Mouse (Mus musculus) forebrain, embryonic 15.5 days (tissue): ENCODE data around the gene Gtf3c1. TPM values are rescaled to one million over a fixed set of nuclear protein-coding genes. Genes with fewer than 3 reads are reported as not detected.
"Not testable (repeated sequence)": the region's sequence is repeated elsewhere in the genome, so short reads cannot be mapped to it uniquely, and the experiment has no call there.

Experiments used
- ATAC-seq: fragments of 200-750 bp; cut with Nextera tagmentation; replicated peaks from 2 replicates; pipeline ENCODE4 v1.8.0; 2017; ENCODE audit warnings: mild to moderate bottlenecking, moderate TSS enrichment, moderate library complexity
- H3K27ac ChIP-seq: fragments of 300-500 bp; sonication (generic); replicated peaks from 2 replicates; pipeline ENCODE4 v1.5.1; 2015; ENCODE audit warnings: mild to moderate bottlenecking, inconsistent platforms
- H3K27me3 ChIP-seq: fragments of 300-500 bp; sonication (generic); 2 replicates; pipeline ENCODE4 v1.6.1; 2015; ENCODE audit warnings: inconsistent platforms
- H3K36me3 ChIP-seq: fragments of 300-500 bp; sonication (generic); 2 replicates; pipeline ENCODE4 v1.6.1; 2015; ENCODE audit warnings: mild to moderate bottlenecking, inconsistent platforms
- H3K4me1 ChIP-seq: fragments of 300-500 bp; sonication (generic); 2 replicates; pipeline ENCODE4 v1.6.1; 2015; ENCODE audit warnings: inconsistent platforms
- H3K4me2 ChIP-seq: fragments of 300-500 bp; sonication (generic); replicated peaks from 2 replicates; pipeline ENCODE4 v1.6.1; 2015; ENCODE audit warnings: mild to moderate bottlenecking, inconsistent platforms
- H3K4me3 ChIP-seq: fragments of 300-500 bp; sonication (generic); 2 replicates; pipeline ENCODE4 v1.5.1; 2015; ENCODE audit warnings: mild to moderate bottlenecking, inconsistent platforms
- H3K9ac ChIP-seq: fragments of 300-500 bp; sonication (generic); replicated peaks from 2 replicates; pipeline ENCODE4 v1.6.1; 2015; ENCODE audit warnings: mild to moderate bottlenecking, inconsistent platforms
- H3K9me3 ChIP-seq: fragments of 300-500 bp; sonication (generic); 2 replicates; pipeline ENCODE4 v1.6.1; 2016; ENCODE audit warnings: inconsistent platforms
- WGBS: fragments of 180-500 bp; shearing (Covaris S2); methylation state at CpG from one replicate; pipeline ENCODE4 v1.1.7; 2015; ENCODE audit warnings: mixed read lengths; 5-methylcytosine and 5-hydroxymethylcytosine counted together
- polyA plus RNA-seq: library from polyadenylated mRNA; unstranded; fragments of >200 nt; fragmentation: Nextera tagmentation; extraction: Ambion mirVana; gene quantifications from 2 replicates; pipeline ENCODE4 v1.2.1, GENCODE M21; 2015

Gtf3c1 gene
- polyA plus RNA-seq, 1 experiment from 2014 or later: 36.8 TPM

DNA sequence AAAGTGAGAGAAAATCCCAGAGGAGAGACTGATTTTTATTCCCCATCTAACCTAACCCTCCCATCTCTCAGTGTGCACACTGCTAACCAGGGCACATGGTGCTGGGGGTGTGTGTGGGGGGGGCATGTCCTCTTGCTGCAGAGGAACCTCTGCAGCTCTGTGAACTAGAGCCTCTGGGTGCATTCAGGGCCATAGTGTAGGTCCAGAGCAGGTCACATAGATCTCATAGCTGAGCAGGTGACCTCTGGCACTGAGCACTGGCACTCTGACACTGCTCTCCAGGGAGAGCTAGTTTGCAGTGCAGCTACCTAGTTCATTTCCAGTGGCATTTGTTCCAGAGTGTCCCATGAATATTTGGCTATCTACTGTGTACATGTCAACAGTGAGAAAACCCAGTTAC, 24.1 kb upstream of the Gtf3c1 start:
- H3K9me3 ChIP-seq: no peaks in the 10 kb centered on the region
- H3K27ac ChIP-seq: no peak overlapping the region
- H3K4me2 ChIP-seq: no peak overlapping the region
- H3K9ac ChIP-seq: no peak overlapping the region
- H3K27me3 ChIP-seq: no peaks in the 10 kb centered on the region
- no peak for ATAC-seq
- no peak overlapping the region for H3K4me3 ChIP-seq
- H3K36me3 ChIP-seq: no peaks in the 10 kb centered on the region
- H3K4me1 ChIP-seq: peaks cover 4% of the 10 kb centered on the region; the same call in 1 of the 2 replicates

DNA sequence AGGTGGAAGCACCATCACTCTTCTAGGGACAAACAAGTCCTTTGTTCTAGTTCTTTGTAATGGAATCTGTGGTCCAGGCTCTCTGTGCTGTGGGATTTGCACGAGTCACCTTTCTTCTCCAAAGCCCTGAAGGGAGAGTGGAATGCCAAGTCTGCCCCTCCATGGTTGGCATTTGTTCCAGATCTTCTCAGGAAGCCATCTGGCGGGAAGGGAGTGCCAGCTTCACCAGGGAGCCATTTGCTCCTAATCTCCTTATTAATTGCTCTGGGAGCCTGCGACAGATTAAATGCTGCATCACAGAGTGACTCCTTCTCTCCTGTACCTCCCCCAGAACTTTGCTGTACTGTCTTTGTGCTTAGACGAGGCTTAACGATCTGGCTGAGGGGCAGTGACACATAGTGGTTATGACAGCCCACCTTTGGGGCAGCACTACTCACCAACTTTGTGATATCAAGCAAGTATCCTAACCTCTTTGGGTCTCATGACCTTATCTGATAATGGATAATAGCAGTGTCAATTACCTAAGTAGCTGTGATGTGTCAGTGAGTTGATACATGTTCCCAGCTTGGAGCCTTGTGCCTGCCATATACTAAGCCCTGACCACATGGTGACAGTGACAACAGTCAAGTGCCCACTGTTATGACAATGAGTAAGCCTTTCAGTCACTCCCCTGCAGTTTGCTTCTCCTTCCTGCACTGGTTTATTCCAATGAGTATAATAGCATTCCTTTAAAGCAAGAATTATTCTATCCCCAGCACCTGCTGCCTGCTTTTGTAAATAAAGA, 15.8 kb upstream of the Gtf3c1 start:
- Histone ChIP-seq H3K9ac (no peak overlapping the region), H3K27ac (peak overlapping the region; percentile 69), H3K27me3 (no peaks in the 10 kb centered on the region), H3K4me1 (peaks cover 30% of the 10 kb centered on the region), H3K4me2 (no peak overlapping the region), H3K4me3 (no peak overlapping the region), H3K9me3 (no peaks in the 10 kb centered on the region), H3K36me3 (no peaks in the 10 kb centered on the region)
- 22% methylated on average over 5 of the region's 5 CpGs for WGBS
- peak; percentile 77 for ATAC-seq

DNA sequence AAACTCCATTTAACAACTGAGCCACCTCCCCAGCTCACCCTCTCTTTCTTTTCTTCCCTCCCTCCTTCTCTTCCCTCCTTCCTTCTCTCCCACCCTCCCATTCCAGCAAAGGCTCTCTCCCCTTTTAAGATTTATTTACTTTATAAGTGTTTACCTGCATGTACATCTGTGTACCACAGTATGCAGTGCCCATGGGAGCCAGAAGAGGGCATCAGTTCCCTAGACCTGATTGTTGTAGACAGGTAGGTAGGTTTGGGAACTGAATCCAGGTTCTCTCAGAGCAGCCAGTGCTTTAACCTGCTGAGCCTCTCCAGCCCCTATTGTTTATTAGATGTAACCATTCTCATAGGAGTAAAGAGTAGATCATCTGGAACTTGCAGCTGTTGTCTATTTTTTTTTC, 14.5 kb upstream of the Gtf3c1 start:
- H3K4me3 ChIP-seq: no peak overlapping the region
- H3K27me3 ChIP-seq: no peaks in the 10 kb centered on the region
- H3K9me3 ChIP-seq: no peaks in the 10 kb centered on the region
- H3K9ac ChIP-seq: no peak overlapping the region
- H3K4me2 ChIP-seq: no peak overlapping the region
- no peak for ATAC-seq
- no peak overlapping the region for H3K27ac ChIP-seq
- H3K36me3 ChIP-seq: no peaks in the 10 kb centered on the region
- peaks cover 28% of the 10 kb centered on the region for H3K4me1 ChIP-seq

DNA sequence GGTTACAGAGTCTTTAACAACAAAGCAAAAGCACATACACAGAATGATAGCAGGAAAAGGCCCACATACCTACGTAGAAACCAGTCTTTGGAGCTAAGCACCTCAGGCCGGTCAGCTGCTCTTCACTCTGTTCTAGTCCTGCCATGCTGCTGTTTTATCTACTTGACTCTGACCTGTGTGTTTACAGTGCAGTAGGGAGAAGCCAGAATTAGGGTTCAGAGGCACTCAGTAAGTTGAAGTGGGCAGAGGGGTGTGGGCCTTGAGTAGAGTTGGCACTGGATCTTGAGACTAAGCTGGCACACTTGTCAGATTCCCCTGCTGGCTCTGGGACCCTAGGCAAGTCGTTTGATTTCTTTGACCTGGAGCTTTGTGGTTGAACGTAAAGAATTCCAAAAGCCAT, 13.5 kb upstream of the Gtf3c1 start:
- no peaks in the 10 kb centered on the region for H3K27me3 ChIP-seq
- no peak overlapping the region for H3K4me2 ChIP-seq
- 87% methylated on average over 4 of the region's 4 CpGs for WGBS
- H3K27ac ChIP-seq: 0 out of 2 replicates have a peak overlapping the region, but pooled peaks have one; percentile 32
- ATAC-seq: no peak
- no peak overlapping the region for H3K9ac ChIP-seq
- H3K4me1 ChIP-seq: peaks cover 28% of the 10 kb centered on the region
- H3K9me3 ChIP-seq: no peaks in the 10 kb centered on the region
- H3K4me3 ChIP-seq: no peak overlapping the region
- H3K36me3 ChIP-seq: no peaks in the 10 kb centered on the region

DNA sequence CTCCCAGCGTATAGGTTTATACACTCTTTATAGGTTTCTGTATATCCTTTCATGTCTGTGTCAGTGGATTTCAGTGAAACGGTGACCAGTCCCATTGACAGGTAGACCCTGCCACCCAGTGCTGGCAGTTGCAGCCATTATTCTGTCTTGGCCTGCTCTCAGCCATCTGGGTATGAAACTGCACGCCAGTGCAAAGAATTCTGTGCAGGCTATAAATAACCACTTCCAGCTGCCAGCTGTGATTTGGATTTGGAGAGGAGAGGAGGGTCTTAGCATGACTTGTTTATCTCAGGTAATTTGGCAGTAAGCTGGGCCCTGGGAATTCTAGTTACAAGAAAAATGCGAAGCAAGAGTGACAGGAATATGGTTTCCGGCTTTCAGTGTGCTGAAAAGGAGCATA, 12.8 kb upstream of the Gtf3c1 start:
- Histone ChIP-seq H3K27me3 (no peaks in the 10 kb centered on the region), H3K9me3 (no peaks in the 10 kb centered on the region), H3K27ac (peak overlapping the region; percentile 32; the same call in 1 of the 2 replicates), H3K36me3 (no peaks in the 10 kb centered on the region), H3K4me2 (no peak overlapping the region), H3K4me3 (no peak overlapping the region), H3K9ac (no peak overlapping the region), H3K4me1 (peaks cover 28% of the 10 kb centered on the region)
- WGBS: 56% methylated on average over 5 of the region's 5 CpGs
- no peak for ATAC-seq

DNA sequence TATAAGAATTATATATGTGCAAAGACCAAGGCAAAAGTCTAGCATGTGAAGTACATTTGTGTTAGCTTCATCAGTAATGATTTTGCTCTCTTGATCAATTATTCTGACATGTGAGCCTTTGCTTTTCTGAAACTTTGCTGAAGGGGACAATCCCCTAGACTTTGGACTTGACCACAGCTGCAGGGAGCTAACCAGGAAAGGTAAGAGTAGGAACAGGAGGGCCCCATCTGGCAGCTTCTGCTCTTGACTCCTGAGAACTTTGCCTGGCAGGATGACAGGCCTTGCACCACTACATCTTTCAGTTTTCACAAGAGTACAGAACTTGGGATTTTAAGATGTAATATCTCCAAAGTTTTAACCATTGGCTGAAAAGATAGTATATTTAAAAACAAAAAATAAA, 10.0 kb upstream of the Gtf3c1 start:
- no peak for ATAC-seq
- no peak overlapping the region for H3K4me2 ChIP-seq
- no peak overlapping the region for H3K9ac ChIP-seq

DNA sequence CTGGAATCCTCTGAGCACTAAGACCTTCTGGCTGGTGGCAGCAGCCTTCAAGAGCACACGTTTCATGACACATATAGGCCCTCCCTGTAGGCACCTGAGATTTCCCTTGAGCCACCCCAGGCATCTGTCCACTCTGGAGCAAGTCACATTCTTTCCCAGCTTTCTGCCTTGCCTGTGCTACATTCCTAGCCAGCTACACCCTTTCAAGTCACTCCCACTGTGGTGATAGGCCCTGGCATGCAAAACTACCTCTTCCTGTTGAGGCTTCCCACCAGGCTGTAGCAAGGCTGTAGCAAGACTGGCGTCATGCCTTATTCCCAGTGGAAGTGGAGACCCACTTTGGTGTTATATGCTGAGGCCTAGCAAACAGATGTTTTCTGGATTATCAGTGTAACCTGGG, 9.1 kb upstream of the Gtf3c1 start:
- Histone ChIP-seq H3K4me3 (no peak overlapping the region), H3K9me3 (no peaks in the 10 kb centered on the region), H3K36me3 (no peaks in the 10 kb centered on the region), H3K27me3 (no peaks in the 10 kb centered on the region), H3K27ac (no peak overlapping the region), H3K9ac (no peak overlapping the region), H3K4me1 (peaks cover 10% of the 10 kb centered on the region), H3K4me2 (no peak overlapping the region)
- ATAC-seq: no peak
- 85% methylated on average over 2 of the region's 2 CpGs for WGBS

More for the DNA sequence above, 10.0 kb upstream of the Gtf3c1 start:
- peaks cover 12% of the 10 kb centered on the region for H3K4me1 ChIP-seq
- no peak overlapping the region for H3K4me3 ChIP-seq
- H3K9me3 ChIP-seq: no peaks in the 10 kb centered on the region
- H3K36me3 ChIP-seq: no peaks in the 10 kb centered on the region
- H3K27ac ChIP-seq: no peak overlapping the region
- no peaks in the 10 kb centered on the region for H3K27me3 ChIP-seq

DNA sequence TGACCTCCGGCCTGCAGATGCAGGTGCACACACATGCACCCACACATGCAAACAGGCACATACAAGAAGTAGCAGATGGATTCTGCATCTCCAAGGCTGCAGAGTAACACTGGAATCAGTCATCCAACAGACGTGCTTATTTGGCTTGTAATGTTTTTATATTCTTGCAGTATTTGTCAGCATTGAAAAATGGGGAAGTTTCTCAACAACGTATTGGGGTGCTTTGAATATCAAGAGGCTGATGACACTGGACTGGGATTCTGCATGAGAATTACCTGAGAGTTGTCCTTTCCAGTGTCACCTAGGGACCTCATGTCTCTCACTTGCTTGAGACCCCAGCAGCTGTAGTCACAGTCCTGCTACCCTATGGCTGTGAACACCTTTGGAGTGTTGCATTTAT, 7.2 kb upstream of the Gtf3c1 start:
- H3K4me1 ChIP-seq: peaks cover 4% of the 10 kb centered on the region; the same call in 1 of the 2 replicates

DNA sequence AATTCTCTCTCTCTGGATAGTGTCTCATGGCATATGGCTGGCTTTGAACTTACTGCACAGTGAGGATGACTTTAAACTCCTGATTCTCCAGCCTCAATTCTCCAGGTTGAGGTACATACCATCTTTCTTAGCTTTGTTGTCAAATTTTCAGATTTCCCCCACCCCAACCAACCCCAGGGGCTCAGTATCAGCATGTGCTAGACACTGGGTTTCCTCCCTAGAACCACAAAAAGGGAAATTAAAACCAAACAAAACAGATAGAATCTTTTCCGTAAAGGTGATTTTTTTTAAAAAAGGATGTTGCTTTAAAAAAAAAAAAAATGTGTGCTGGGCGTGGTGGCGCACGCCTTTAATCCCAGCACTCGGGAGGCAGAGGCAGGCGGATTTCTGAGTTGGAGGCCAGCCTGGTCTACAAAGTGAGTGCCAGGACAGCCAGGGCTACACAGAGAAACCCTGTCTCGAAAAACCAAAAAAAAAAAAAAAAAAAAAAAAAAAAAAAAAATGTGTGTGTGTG, 6.0 kb upstream of the Gtf3c1 start:
- WGBS: 90% methylated on average over 7 of the region's 7 CpGs
- not testable (repeated sequence) for ATAC-seq, H3K9ac ChIP-seq

More for the DNA sequence above, 7.2 kb upstream of the Gtf3c1 start:
- no peaks in the 10 kb centered on the region for H3K36me3 ChIP-seq
- ATAC-seq: no peak
- H3K27me3 ChIP-seq: no peaks in the 10 kb centered on the region
- H3K9ac ChIP-seq: no peak overlapping the region
- H3K4me3 ChIP-seq: no peak overlapping the region
- no peak overlapping the region for H3K4me2 ChIP-seq
- 79% methylated on average over 3 of the region's 3 CpGs for WGBS
- no peak overlapping the region for H3K27ac ChIP-seq
- no peaks in the 10 kb centered on the region for H3K9me3 ChIP-seq

DNA sequence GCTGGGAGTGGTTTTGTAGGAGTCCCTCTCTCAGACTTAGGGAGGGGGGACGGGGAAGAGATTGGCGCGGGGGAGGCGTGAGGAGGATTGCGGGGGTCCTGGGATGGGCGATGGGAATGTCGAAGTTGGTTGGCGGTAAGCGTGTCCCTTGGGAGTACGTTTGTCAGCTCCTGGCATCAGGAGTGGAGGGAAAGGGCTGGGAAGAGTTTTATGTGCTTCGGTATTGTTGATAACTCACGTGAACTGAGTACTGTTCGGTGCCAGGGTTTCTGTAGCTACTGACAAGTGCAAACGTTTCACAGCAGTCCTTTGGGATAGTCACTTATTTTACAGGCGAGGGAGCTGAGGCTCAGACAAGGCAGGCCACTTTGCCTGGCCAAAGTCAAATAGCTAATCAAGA, 520 bp upstream of the Gtf3c1 start:
- Histone ChIP-seq H3K27me3 (no peaks in the 10 kb centered on the region), H3K4me1 (peaks cover 42% of the 10 kb centered on the region), H3K4me2 (peak overlapping the region; percentile 57), H3K36me3 (peaks cover 11% of the 10 kb centered on the region), H3K9me3 (no peaks in the 10 kb centered on the region), H3K27ac (peak overlapping the region; percentile 61), H3K9ac (peak overlapping the region; percentile 88), H3K4me3 (peak overlapping the region; percentile 87)
- no peak; the same call in 1 of the 2 replicates for ATAC-seq
- WGBS: under 1% methylated on average over 15 of the region's 15 CpGs

More for the DNA sequence above, 6.0 kb upstream of the Gtf3c1 start:
- H3K4me3 ChIP-seq, H3K27me3 ChIP-seq, H3K9me3 ChIP-seq, H3K4me2 ChIP-seq, H3K27ac ChIP-seq, H3K36me3 ChIP-seq: not testable (repeated sequence)
- peaks cover 12% of the 10 kb centered on the region for H3K4me1 ChIP-seq

DNA sequence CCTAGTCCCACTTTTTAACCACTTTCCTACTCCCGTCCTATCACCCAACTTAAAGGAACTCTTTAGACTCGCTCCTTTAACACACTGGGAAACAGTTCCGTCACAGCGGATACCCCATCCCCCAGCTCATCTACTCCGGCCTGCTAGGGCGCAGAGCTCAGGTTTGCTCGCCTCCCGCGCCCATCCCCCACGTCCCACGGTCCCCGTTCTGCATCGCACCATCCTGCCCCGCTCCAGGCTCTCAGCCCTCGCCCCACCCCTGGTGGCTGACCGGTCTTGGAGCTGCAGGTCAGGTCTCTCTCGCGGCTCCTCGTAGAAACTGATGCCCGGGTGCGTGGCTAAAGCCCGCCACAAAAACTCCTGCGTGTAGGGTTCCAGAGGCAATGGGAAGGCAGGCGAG, 394 bp downstream of the Gtf3c1 start:
- H3K4me1 ChIP-seq: peaks cover 42% of the 10 kb centered on the region
- H3K4me3 ChIP-seq: peak overlapping the region; percentile 87
- ATAC-seq: peak; percentile 82
- under 1% methylated on average over 24 of the region's 24 CpGs for WGBS
- peak overlapping the region; percentile 85 for H3K27ac ChIP-seq
- no peaks in the 10 kb centered on the region for H3K9me3 ChIP-seq
- H3K27me3 ChIP-seq: no peaks in the 10 kb centered on the region
- H3K4me2 ChIP-seq: peak overlapping the region; percentile 57
- H3K36me3 ChIP-seq: peaks cover 19% of the 10 kb centered on the region
- peak overlapping the region; percentile 86 for H3K9ac ChIP-seq

DNA sequence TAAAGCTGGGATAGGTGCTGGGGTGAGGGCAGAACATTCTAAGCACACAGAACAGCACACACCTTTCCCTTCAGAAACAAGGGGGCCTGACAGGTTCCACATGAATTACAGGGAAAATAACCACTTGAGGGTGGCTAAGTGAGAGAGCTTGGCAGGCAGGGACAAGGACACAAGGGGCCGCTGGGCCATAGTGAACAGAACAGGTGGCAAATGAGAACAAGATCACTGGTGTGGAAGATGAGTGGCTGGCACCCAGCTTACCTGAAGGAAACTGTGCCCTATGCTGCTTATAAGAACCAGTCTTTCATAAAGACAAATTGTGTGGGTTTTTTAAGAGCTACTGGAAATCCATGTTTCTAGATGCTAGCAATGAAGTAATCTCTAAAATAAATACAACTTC, 4.8 kb downstream of the Gtf3c1 start:
- WGBS: 94% methylated on average over 1 of the region's 1 CpGs
- Histone ChIP-seq H3K36me3 (peaks cover 62% of the 10 kb centered on the region), H3K4me3 (no peak overlapping the region), H3K27ac (no peak overlapping the region), H3K4me1 (peaks cover 25% of the 10 kb centered on the region), H3K9me3 (0 out of 2 replicates have a peak, but pooled peaks cover 4% of the 10 kb centered on the region), H3K27me3 (no peaks in the 10 kb centered on the region), H3K4me2 (no peak overlapping the region), H3K9ac (no peak overlapping the region)
- ATAC-seq: no peak
